Mouse (Mus musculus) myocyte (in vitro differentiated cells): ENCODE results near the gene Egln3. TPM values are rescaled to one million over a fixed set of nuclear protein-coding genes. Genes with fewer than 3 reads are reported as not detected.
A peak's percentile ranks its signal among the peaks of the same experiment; 100 is the strongest.

Source experiments
- H3K27me3 ChIP-seq: one replicate; pipeline ENCODE4 v1.6.1; 2011; ENCODE audit not compliant: control insufficient read depth, insufficient read depth, insufficient read length
- H3K36me3 ChIP-seq: one replicate; pipeline ENCODE4 v1.6.1; 2011; ENCODE audit not compliant: control insufficient read depth, insufficient read depth
- H3K4me2 ChIP-seq: one replicate; pipeline ENCODE4 v1.6.1; 2011; ENCODE audit warnings: low read depth, control low read depth
- H3K4me3 ChIP-seq: one replicate; pipeline ENCODE4 v1.5.1; 2011; ENCODE audit warnings: mild to moderate bottlenecking, control low read depth, moderate library complexity
- H3K79me2 ChIP-seq: one replicate; pipeline ENCODE4 v1.6.1; 2011; ENCODE audit not compliant: control insufficient read depth, insufficient read depth
- H3ac ChIP-seq: one replicate; pipeline ENCODE4 v1.6.1; 2011; ENCODE audit not compliant: control insufficient read depth, insufficient read length
- CEBPB ChIP-seq: IDR thresholded peaks from 2 replicates; pipeline ENCODE4 v1.6.1; 2011; ENCODE audit warnings: mild to moderate bottlenecking, moderate library complexity; ENCODE audit not compliant: poor library complexity, insufficient read depth, severe bottlenecking
- E2F4 ChIP-seq: IDR thresholded peaks from one replicate; pipeline ENCODE4 v1.6.1; 2011; ENCODE audit warnings: mild to moderate bottlenecking, control low read depth, moderate library complexity; ENCODE audit not compliant: insufficient read depth
- MAX ChIP-seq: IDR thresholded peaks from one replicate; pipeline ENCODE4 v1.6.1; 2011; ENCODE audit warnings: low read depth, mild to moderate bottlenecking, control low read depth
- MYOD1 ChIP-seq, 3 experiments: IDR thresholded peaks; one replicate each; pipeline ENCODE4 v1.6.1; 2011; ENCODE audit warnings: control low read depth in 2 of 3, low read depth in 2 of 3, mild to moderate bottlenecking in 2 of 3, moderate library complexity in 1 of 3; ENCODE audit not compliant: insufficient read length in 2 of 3, control insufficient read depth in 1 of 3
- MYOG ChIP-seq, 3 experiments: IDR thresholded peaks; one replicate each; pipeline ENCODE4 v1.6.1; 2011; ENCODE audit warnings: control low read depth in 2 of 3, low read depth in 2 of 3, mild to moderate bottlenecking in 2 of 3; ENCODE audit not compliant: insufficient read length in 2 of 3, control insufficient read depth in 1 of 3, insufficient read depth in 1 of 3
- POLR2A ChIP-seq: IDR thresholded peaks from one replicate; pipeline ENCODE4 v1.6.1; 2011; ENCODE audit warnings: low read depth, mild to moderate bottlenecking, control low read depth, moderate library complexity; ENCODE audit not compliant: insufficient read length
- POLR2AphosphoS2 ChIP-seq: IDR thresholded peaks from one replicate; pipeline ENCODE4 v1.6.1; 2011; ENCODE audit warnings: low read depth, control low read depth; ENCODE audit not compliant: insufficient read length
- REST ChIP-seq: IDR thresholded peaks from one replicate; pipeline ENCODE4 v1.6.1; 2011; ENCODE audit warnings: mild to moderate bottlenecking, control low read depth, moderate library complexity; ENCODE audit not compliant: insufficient read depth, insufficient read length
- SRF ChIP-seq: IDR thresholded peaks from one replicate; pipeline ENCODE4 v1.6.1; 2011; ENCODE audit warnings: low read depth; ENCODE audit not compliant: control insufficient read depth, insufficient read length
- TCF12 ChIP-seq: IDR thresholded peaks from one replicate; pipeline ENCODE4 v1.6.1; 2011; ENCODE audit warnings: mild to moderate bottlenecking, control low read depth; ENCODE audit not compliant: poor library complexity, insufficient read depth, severe bottlenecking
- TCF3 ChIP-seq: IDR thresholded peaks from one replicate; pipeline ENCODE4 v1.6.1; 2011; ENCODE audit warnings: low read depth, control low read depth; ENCODE audit not compliant: insufficient read length
- USF1 ChIP-seq: IDR thresholded peaks from one replicate; pipeline ENCODE4 v1.6.1; 2011; ENCODE audit warnings: low read depth, mild to moderate bottlenecking, control low read depth, moderate library complexity
- polyA plus RNA-seq: library from polyadenylated mRNA; unstranded; fragments of >200 nt; fragmentation: generic; extraction: Trizol; gene quantifications from one replicate; pipeline ENCODE4 v1.2.1, GENCODE M21; 2012; ENCODE audit warnings: missing spikeins

Egln3 gene
- 130 TPM for polyA plus RNA-seq

DNA sequence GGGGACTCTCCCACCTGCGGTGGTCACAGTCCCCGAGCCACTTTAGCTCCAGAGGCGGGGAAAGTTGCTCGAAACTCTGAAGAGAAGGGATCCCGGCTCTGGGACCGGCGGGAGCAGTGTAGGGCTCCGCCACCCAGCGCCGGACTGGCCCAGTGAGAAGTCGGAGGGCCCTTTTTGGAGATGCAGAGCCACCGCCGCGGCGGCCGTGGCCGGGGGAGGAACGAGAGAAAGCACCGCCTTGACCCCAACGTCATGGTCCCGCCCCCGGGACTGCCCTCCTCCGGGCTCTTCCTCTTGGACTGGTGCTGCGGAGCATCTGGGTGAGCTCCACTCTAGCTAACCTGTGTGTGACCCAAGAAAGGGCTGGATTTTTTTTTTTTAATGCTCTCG, at the start of gene Egln3:
Gene Egln3 (minus strand): TSS at position 205 of the 390 bp plus-strand sequence.
- peaks cover 49% of the 10 kb centered on the region for H3K79me2 ChIP-seq
- peak within 1 kb of the TSS; percentile 99 for H3K4me3 ChIP-seq
- peak within 1 kb of the TSS; percentile 57 for H3ac ChIP-seq
- TF ChIP-seq CEBPB (no peak), MAX (no peak), E2F4 (no peak), SRF (no peak), POLR2A (peak; percentile 75), TCF12 (no peak), POLR2AphosphoS2 (peak; percentile 65), USF1 (no peak), MYOD1 (IDR thresholded peaks at IDR 0.05; ENCODE audit: control insufficient read depth in 1 of 3, insufficient read length in 2 of 3, low read depth in 2 of 3) (no peak)
- no peaks in the 10 kb centered on the region for H3K27me3 ChIP-seq
- H3K36me3 ChIP-seq, result no peaks in the 10 kb centered on the region
- peak within 1 kb of the TSS; percentile 71 for H3K4me2 ChIP-seq

DNA sequence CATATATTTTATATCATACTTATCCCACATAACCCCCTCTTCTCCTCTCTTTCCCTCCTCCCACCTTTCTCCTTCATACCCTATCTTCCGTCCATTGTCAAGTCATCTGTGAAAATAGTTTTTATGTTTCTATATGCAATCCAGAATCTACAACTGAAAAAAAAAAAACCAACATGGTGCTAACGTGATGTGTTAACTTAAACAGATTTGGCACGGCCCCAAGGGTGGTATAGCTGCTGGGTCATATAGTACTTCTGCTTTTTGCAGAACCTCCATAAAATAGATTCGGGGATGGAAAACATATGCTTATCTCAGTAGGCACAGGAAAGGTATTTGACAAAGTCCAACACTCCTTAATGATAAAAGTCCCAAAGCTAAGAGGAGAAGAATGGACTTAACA, 49.8 kb upstream of the Egln3 start:
- H3ac ChIP-seq, result no peak overlapping the region
- no peaks in the 10 kb centered on the region for H3K79me2 ChIP-seq
- no peak overlapping the region for H3K4me2 ChIP-seq
- H3K27me3 ChIP-seq, result no peaks in the 10 kb centered on the region
- no peak for TF ChIP-seq POLR2AphosphoS2
- no peak for TF ChIP-seq SRF
- no peak for TF ChIP-seq POLR2A
- no peak for TF ChIP-seq CEBPB
- no peak for TF ChIP-seq REST
- no peak for TF ChIP-seq MYOD1 (IDR thresholded peaks at IDR 0.05; ENCODE audit: control insufficient read depth in 1 of 3, insufficient read length in 2 of 3, low read depth in 2 of 3)
- no peak for TF ChIP-seq TCF12
- TF ChIP-seq E2F4, result no peak
- TF ChIP-seq USF1, result no peak
- TF ChIP-seq MAX, result no peak
- TF ChIP-seq TCF3, result no peak
- TF ChIP-seq MYOG (IDR thresholded peaks at IDR 0.05; ENCODE audit: control insufficient read depth in 1 of 3, insufficient read depth in 1 of 3, insufficient read length in 2 of 3, low read depth in 2 of 3), result no peak
- H3K36me3 ChIP-seq, result no peaks in the 10 kb centered on the region
- no peak overlapping the region for H3K4me3 ChIP-seq

DNA sequence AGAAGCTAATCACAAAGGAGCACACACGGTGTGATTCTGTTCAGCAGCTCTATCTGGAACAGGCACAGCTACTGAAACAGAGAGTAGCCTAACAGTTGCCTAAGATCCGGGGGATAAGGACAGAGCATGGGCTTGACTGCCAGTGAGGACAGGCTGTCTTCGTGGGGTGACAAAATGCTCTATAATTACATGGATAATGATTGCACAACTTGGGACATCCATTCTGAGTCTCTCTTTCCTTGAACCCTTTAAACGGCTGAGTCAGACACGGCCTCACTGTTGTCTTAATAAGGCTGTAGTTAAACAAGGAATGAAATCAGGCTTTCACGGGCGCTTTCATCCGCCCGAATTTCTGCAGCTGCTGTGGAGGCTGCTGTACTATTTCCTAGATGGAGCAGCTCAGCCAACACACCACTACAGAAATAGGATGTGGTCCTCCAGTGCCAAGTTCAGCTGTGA, 48.3 kb upstream of the Egln3 start:
- H3K4me3 ChIP-seq, result no peak overlapping the region
- no peak for TF ChIP-seq E2F4
- TF ChIP-seq CEBPB, result peak; percentile 96
- TF ChIP-seq SRF, result no peak
- no peak for TF ChIP-seq POLR2A
- TF ChIP-seq MAX, result no peak
- TF ChIP-seq MYOD1 (IDR thresholded peaks at IDR 0.05; ENCODE audit: control insufficient read depth in 1 of 3, insufficient read length in 2 of 3, low read depth in 2 of 3), result peak; percentile 42 to 75 (median 52)
- peak; percentile 60 for TF ChIP-seq TCF12
- TF ChIP-seq MYOG (IDR thresholded peaks at IDR 0.05; ENCODE audit: control insufficient read depth in 1 of 3, insufficient read depth in 1 of 3, insufficient read length in 2 of 3, low read depth in 2 of 3), result peak in 2 of 3 experiments; percentile 68 to 88
- TF ChIP-seq TCF3, result no peak
- no peak for TF ChIP-seq REST
- TF ChIP-seq USF1, result no peak
- no peak for TF ChIP-seq POLR2AphosphoS2
- H3K79me2 ChIP-seq, result no peaks in the 10 kb centered on the region
- no peaks in the 10 kb centered on the region for H3K27me3 ChIP-seq
- no peaks in the 10 kb centered on the region for H3K36me3 ChIP-seq
- no peak overlapping the region for H3ac ChIP-seq
- peak overlapping the region; percentile 70 for H3K4me2 ChIP-seq

DNA sequence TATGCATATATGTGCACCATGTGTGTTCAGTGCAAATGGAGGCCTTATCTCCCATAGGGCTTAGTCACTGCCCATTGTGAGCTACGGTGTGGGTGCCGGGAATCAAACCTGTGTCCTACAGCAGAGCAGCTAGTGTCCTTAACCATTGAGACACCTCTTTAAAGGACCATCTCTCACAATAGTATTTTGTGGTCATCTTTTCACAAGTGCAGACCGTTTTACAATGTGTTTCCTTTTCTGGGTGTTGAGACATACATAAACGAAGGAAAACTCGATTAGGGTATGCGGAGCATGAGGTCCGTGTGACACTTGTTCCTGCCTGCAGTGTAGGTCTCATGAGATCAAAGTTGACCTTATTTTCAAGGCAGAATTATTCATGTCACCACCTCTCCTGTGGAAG, 44.2 kb upstream of the Egln3 start:
- Histone ChIP-seq H3K4me3 (no peak overlapping the region), H3K27me3 (no peaks in the 10 kb centered on the region), H3K4me2 (no peak overlapping the region), H3ac (no peak overlapping the region), H3K79me2 (no peaks in the 10 kb centered on the region), H3K36me3 (no peaks in the 10 kb centered on the region)
- no peak for TF ChIP-seq MYOG (IDR thresholded peaks at IDR 0.05; ENCODE audit: control insufficient read depth in 1 of 3, insufficient read depth in 1 of 3, insufficient read length in 2 of 3, low read depth in 2 of 3)
- TF ChIP-seq USF1, result no peak

DNA sequence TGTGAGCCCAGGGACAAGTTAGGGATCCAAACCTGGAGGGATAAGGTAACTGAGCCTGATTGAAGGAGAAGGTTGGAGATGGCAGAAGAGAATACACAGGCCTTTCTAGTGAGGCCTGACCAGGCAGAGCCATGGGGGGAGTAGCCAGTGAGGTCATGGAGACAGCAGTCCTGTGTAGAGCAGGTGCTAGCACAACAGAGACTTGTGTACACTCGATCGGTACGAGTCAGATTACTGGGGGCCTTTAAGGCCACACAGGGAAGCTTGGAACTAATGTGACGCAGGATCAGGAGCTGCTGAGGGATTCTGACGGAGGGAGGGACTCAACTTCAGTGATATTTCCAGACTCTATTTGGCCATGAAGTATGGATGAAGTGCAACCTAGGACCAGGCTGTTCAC, 39.5 kb upstream of the Egln3 start:
- TF ChIP-seq REST (no peak), POLR2AphosphoS2 (no peak), TCF3 (no peak), MYOG (IDR thresholded peaks at IDR 0.05; ENCODE audit: control insufficient read depth in 1 of 3, insufficient read depth in 1 of 3, insufficient read length in 2 of 3, low read depth in 2 of 3) (no peak), MAX (no peak), USF1 (no peak), TCF12 (no peak), CEBPB (no peak), MYOD1 (IDR thresholded peaks at IDR 0.05; ENCODE audit: control insufficient read depth in 1 of 3, insufficient read length in 2 of 3, low read depth in 2 of 3) (no peak), E2F4 (no peak), POLR2A (no peak), SRF (no peak)
- Histone ChIP-seq H3K36me3 (no peaks in the 10 kb centered on the region), H3K4me2 (no peak overlapping the region), H3K4me3 (no peak overlapping the region), H3ac (no peak overlapping the region), H3K79me2 (no peaks in the 10 kb centered on the region), H3K27me3 (no peaks in the 10 kb centered on the region)
